8 mouse cellular contexts compared by ENCODE assay signal in genomic region chr4:119109640-119110039, GRCm38 (mm10). TPM values are rescaled to one million over a fixed set of nuclear protein-coding genes. Genes with fewer than 3 reads are reported as not detected.
DNase-seq lines count a peak whose midpoint lies in the region; ATAC-seq and TF ChIP-seq lines count a peak whose summit lies in the region.

No protein-coding gene starts in this region.

- H3K36me3 ChIP-seq in heart, embryonic 11.5 days (ENCODE audit: control insufficient read depth, insufficient read depth, low read length), result peaks cover 12% of the 10 kb centered on the region; the same call in 1 of the 2 replicates
- peaks cover 5 to 35% of the 10 kb centered on the region in 2 experiments for H3K36me3 ChIP-seq in CH12.LX (replicated peaks in 1 of 2; ENCODE audit: control insufficient read depth in 1 of 2, insufficient read depth in 1 of 2, low read length in 1 of 2)
- peaks cover 9% of the 10 kb centered on the region; the same call in 1 of the 2 replicates for H3K36me3 ChIP-seq in forebrain, embryonic 13.5 days (ENCODE audit: poor library complexity, severe bottlenecking)
- peaks cover 53% of the 10 kb centered on the region for H3K36me3 ChIP-seq in liver, embryonic 14.5 days (replicated peaks; ENCODE audit: control insufficient read depth, insufficient read depth, low read depth)

- in situ Hi-C loops in CH12.LX (cut with MboI; ENCODE audit: low pct_ligation_motif_present, low pct_unique_long_range_greater_than_20kb, low sequenced_read_pairs), result no loop called here

- peak overlapping the region; percentile 68 for H3K4me2 ChIP-seq in heart, embryonic 11.5 days
- peak overlapping the region; percentile 85 for H3K4me2 ChIP-seq in CH12.LX (ENCODE audit: insufficient read depth, low read depth, poor library complexity, severe bottlenecking)
- H3K4me2 ChIP-seq in forebrain, embryonic 13.5 days, result peak overlapping the region; percentile 69
- peak overlapping the region; percentile 81 for H3K4me2 ChIP-seq in liver, embryonic 14.5 days (ENCODE audit: low read depth)

- H3K27me3 ChIP-seq in heart, embryonic 11.5 days (ENCODE audit: control insufficient read depth, insufficient read depth, low read length), result no peaks in the 10 kb centered on the region
- no peaks in the 10 kb centered on the region for H3K27me3 ChIP-seq in CH12.LX (replicated peaks)
- H3K27me3 ChIP-seq in forebrain, embryonic 13.5 days, result no peaks in the 10 kb centered on the region
- H3K27me3 ChIP-seq in liver, embryonic 14.5 days (ENCODE audit: control insufficient read depth, insufficient read depth, low read length), result no peaks in the 10 kb centered on the region; the same call in 1 of the 2 replicates

- H3K4me3 ChIP-seq in heart, embryonic 11.5 days (ENCODE audit: low read depth, low read length), result peak overlapping the region; percentile 77
- H3K4me3 ChIP-seq in CH12.LX (replicated peaks in 1 of 3; ENCODE audit: low read depth in 2 of 3, low read length in 2 of 3, poor library complexity in 1 of 3), result peak overlapping the region; percentile 71 to 91 (median 90)
- H3K4me3 ChIP-seq in forebrain, embryonic 13.5 days, result peak overlapping the region; percentile 73
- H3K4me3 ChIP-seq in liver, embryonic 14.5 days (ENCODE audit: insufficient read depth in 1 of 2, low read depth in 2 of 2, low read length in 2 of 2), result peak overlapping the region; percentile 71 to 94

- no peak for DNase-seq in heart, postnatal 10 days
- no peak for DNase-seq in CH12.LX (ENCODE audit: extremely low read depth)
- no peak for DNase-seq in liver, embryonic 14.5 days (ENCODE audit: low read depth in 3 of 3, low spot score in 3 of 3)
- no peak for DNase-seq in thymus, adult 18-20 months
- DNase-seq in cerebellum, postnatal 4 days (ENCODE audit: low spot score in 2 of 2), result no peak
- no peak for DNase-seq in urinary bladder, adult 18-20 months (ENCODE audit: low spot score in 2 of 2)

- H3K9ac ChIP-seq in heart, embryonic 11.5 days (ENCODE audit: low read depth, low read length), result peak overlapping the region; percentile 93
- H3K9ac ChIP-seq in CH12.LX (ENCODE audit: insufficient read depth, low read depth), result peak overlapping the region; percentile 76
- H3K9ac ChIP-seq in forebrain, embryonic 13.5 days, result peak overlapping the region; percentile 83
- peak overlapping the region; percentile 99 for H3K9ac ChIP-seq in liver, embryonic 14.5 days (replicated peaks)

- intact Hi-C loops in heart, postnatal 10 days (cut with DNase I), result no loop called here

- TF ChIP-seq EP300 in CH12.LX (IDR thresholded peaks at IDR 0.05; ENCODE audit: low read length), result no peak
- no peak for TF ChIP-seq EP300 in liver, embryonic 14.5 days (IDR thresholded peaks at IDR 0.05; ENCODE audit: low read depth)

- TF ChIP-seq CTCF in CH12.LX (conservative IDR thresholded peaks at IDR 0.05 in 1 of 2, IDR thresholded peaks at IDR 0.05 in 1 of 2; ENCODE audit: low read depth in 2 of 2, low read length in 2 of 2), result no peak
- TF ChIP-seq CTCF in liver, embryonic 14.5 days (IDR thresholded peaks at IDR 0.05; ENCODE audit: low read depth), result no peak

- dilution Hi-C loops in CH12.LX (cut with MboI; ENCODE audit: extremely low pct_ligation_motif_present, extremely low pct_unique_long_range_greater_than_20kb, low sequenced_read_pairs), result no loop called here

- no peak for ATAC-seq in heart, embryonic 11.5 days (replicated peaks; ENCODE audit: insufficient number of reproducible peaks, low FRiP score, low TSS enrichment)
- ATAC-seq in forebrain, embryonic 13.5 days, result no peak
- no peak for ATAC-seq in liver, embryonic 14.5 days (ENCODE audit: insufficient read depth)

- no peak for TF ChIP-seq POLR2A in CH12.LX (IDR thresholded peaks at IDR 0.05; ENCODE audit: low read depth, low read length)

- no peak for TF ChIP-seq RAD21 in CH12.LX (IDR thresholded peaks at IDR 0.05; ENCODE audit: low read depth, low read length)

- peak overlapping the region; percentile 99 for H3K27ac ChIP-seq in heart, embryonic 11.5 days (ENCODE audit: low read depth, low read length)
- no peak overlapping the region for H3K27ac ChIP-seq in CH12.LX (ENCODE audit: insufficient read depth, low read depth)
- H3K27ac ChIP-seq in forebrain, embryonic 13.5 days, result peak overlapping the region; percentile 95
- H3K27ac ChIP-seq in liver, embryonic 14.5 days, result peak overlapping the region; percentile 94

- WGBS in heart, embryonic 11.5 days (ENCODE audit: insufficient replicate concordance), result 15% methylated on average over 11 of the region's 11 CpGs
- 3% methylated on average over 11 of the region's 11 CpGs for WGBS in forebrain, embryonic 13.5 days
- WGBS in liver, embryonic 14.5 days (ENCODE audit: insufficient replicate concordance), result 16% methylated on average over 11 of the region's 11 CpGs

- peaks cover 48% of the 10 kb centered on the region for H3K4me1 ChIP-seq in heart, embryonic 11.5 days (ENCODE audit: control insufficient read depth, insufficient read depth, low read length)
- peaks cover 21 to 80% of the 10 kb centered on the region in 2 experiments for H3K4me1 ChIP-seq in CH12.LX (ENCODE audit: control insufficient read depth in 1 of 2, insufficient read depth in 2 of 2)
- H3K4me1 ChIP-seq in forebrain, embryonic 13.5 days, result peaks cover 64% of the 10 kb centered on the region
- peaks cover 39 to 65% of the 10 kb centered on the region in 2 experiments for H3K4me1 ChIP-seq in liver, embryonic 14.5 days (replicated peaks; ENCODE audit: control insufficient read depth in 2 of 2, insufficient read depth in 2 of 2, low read length in 1 of 2)

- peaks cover 23% of the 10 kb centered on the region for H3K79me2 ChIP-seq in CH12.LX (replicated peaks; ENCODE audit: control insufficient read depth, extremely low read depth, insufficient read depth, poor library complexity, severe bottlenecking)

- no peaks in the 10 kb centered on the region for H3K9me3 ChIP-seq in heart, embryonic 11.5 days (replicated peaks; ENCODE audit: control insufficient read depth, low read length)
- no peaks in the 10 kb centered on the region for H3K9me3 ChIP-seq in CH12.LX (replicated peaks; ENCODE audit: low read length)
- H3K9me3 ChIP-seq in forebrain, embryonic 13.5 days (replicated peaks), result no peaks in the 10 kb centered on the region
- H3K9me3 ChIP-seq in liver, embryonic 14.5 days (ENCODE audit: control insufficient read depth, low read length), result no peaks in the 10 kb centered on the region

TF ChIP-seq in CH12.LX, 34 proteins besides CTCF, POLR2A, EP300 and RAD21:
- TF ChIP-seq MAZ (IDR thresholded peaks at IDR 0.05; ENCODE audit: low read depth, low read length) (no peak), MAX (IDR thresholded peaks at IDR 0.05; ENCODE audit: low read length) (no peak), TBP (conservative IDR thresholded peaks at IDR 0.05; ENCODE audit: low read depth, low read length) (no peak), SIN3A (IDR thresholded peaks at IDR 0.05; ENCODE audit: low read length) (no peak), POLR2AphosphoS2 (IDR thresholded peaks at IDR 0.05; ENCODE audit: low read depth, low read length) (no peak), UBTF (IDR thresholded peaks at IDR 0.05; ENCODE audit: low read depth, low read length) (no peak), ZMIZ1 (IDR thresholded peaks at IDR 0.05; ENCODE audit: low read depth, low read length) (no peak), PAX5 (IDR thresholded peaks at IDR 0.05; ENCODE audit: low read length) (no peak), MYC (IDR thresholded peaks at IDR 0.05; ENCODE audit: low read depth, low read length) (no peak), BHLHE40 (IDR thresholded peaks at IDR 0.05; ENCODE audit: low read depth, low read length) (no peak), ZNF384 (IDR thresholded peaks at IDR 0.05; ENCODE audit: low read depth, low read length) (no peak), GABPA (IDR thresholded peaks at IDR 0.05; ENCODE audit: insufficient replicate concordance, low read depth, low read length) (no peak), NELFE (IDR thresholded peaks at IDR 0.05; ENCODE audit: low read depth, low read length) (no peak), CHD1 (IDR thresholded peaks at IDR 0.05; ENCODE audit: low read depth, low read length) (no peak; the same call in 1 of the 2 replicates)

RNA-seq across cellular contexts. Expression of gene Slc2a1, which starts 1.1 kb away (rescaled TPM):
- 426 and 446 TPM in 2 replicates for polyA plus RNA-seq in heart, embryonic 11.5 days (2014; fragmentation: Nextera tagmentation; extraction: Ambion mirVana)
- 1 to 10 TPM; 5.1 to 7.7 TPM for total RNA-seq in heart, postnatal 10 days (2021)
- 26.8 and 46.2 TPM in 2 replicates for total RNA-seq in CH12.LX (2012; rRNA removed)
- 55.3 and 64.9 TPM in 2 replicates for total RNA-seq in CH12.LX (2014; rRNA removed)
- polyA plus RNA-seq in CH12.LX (2012; ENCODE audit: insufficient read length, low read depth), result 30.5 and 33.4 TPM in 2 replicates
- polyA plus RNA-seq in forebrain, embryonic 13.5 days (2015; fragmentation: Nextera tagmentation; extraction: Ambion mirVana), result 95.4 and 96.2 TPM in 2 replicates
- polyA plus RNA-seq in liver, embryonic 14.5 days (2012; rRNA removed), result 173 and 192 TPM in 2 replicates
- 259 and 296 TPM in 2 replicates for polyA plus RNA-seq in liver, embryonic 14.5 days (2014; fragmentation: Nextera tagmentation; extraction: Ambion mirVana)
